10 mouse cellular contexts compared by ENCODE assay signal in the genomic region with DNA sequence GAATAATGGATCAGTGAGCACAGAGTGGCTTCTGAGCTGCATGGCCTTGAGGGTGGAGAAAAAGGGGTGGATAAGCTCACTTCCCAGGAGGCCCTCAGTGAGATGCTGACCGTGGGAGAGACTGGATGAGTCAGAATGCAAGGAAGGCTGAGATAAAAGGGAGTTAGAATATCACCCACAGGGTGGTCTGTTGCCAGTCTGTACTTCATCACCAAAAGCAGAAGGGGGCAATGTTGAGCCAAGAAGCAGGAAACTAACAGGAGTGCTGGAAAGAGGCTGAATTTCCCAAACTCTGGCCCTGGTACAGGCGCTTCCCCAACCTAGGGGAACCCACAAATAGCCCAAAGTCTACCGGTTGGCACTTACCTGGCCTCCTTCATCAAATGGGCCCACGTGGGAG. TPM values are rescaled to one million over a fixed set of nuclear protein-coding genes. Genes with fewer than 3 reads are reported as not detected.
A peak's percentile ranks its signal among the peaks of the same experiment; 100 is the strongest.
DNase-seq lines count a peak whose midpoint lies in the region; ATAC-seq and TF ChIP-seq lines count a peak whose summit lies in the region.
"Had no signal": no experiment of that assay in that cellular context is flagged by ENCODE, and none has a peak within 500 bp of the region (broad histone marks: within the 10 kb centered on the region; RNA-seq: fewer than 3 reads in every experiment).

No protein-coding gene starts in this region.

- no peak for TF ChIP-seq POLR2A in cortical plate, adult 2 months (IDR thresholded peaks at IDR 0.05; ENCODE audit: extremely low read depth, insufficient read depth, low read length)

- no peak overlapping the region for H3K27ac ChIP-seq in heart, postnatal 0 days (ENCODE audit: low read depth)
- no peak overlapping the region for H3K27ac ChIP-seq in heart, embryonic 12.5 days (ENCODE audit: poor library complexity, severe bottlenecking)
- no peak overlapping the region for H3K27ac ChIP-seq in cortical plate, adult 2 months (ENCODE audit: insufficient read depth, low read length)
- no peak overlapping the region for H3K27ac ChIP-seq in hindbrain, embryonic 11.5 days (ENCODE audit: low read depth, low read length)
- H3K27ac ChIP-seq in forebrain, embryonic 13.5 days, result no peak overlapping the region
- H3K27ac ChIP-seq: midbrain, embryonic 12.5 days had no signal

- H3K9ac ChIP-seq in heart, postnatal 0 days (replicated peaks; ENCODE audit: low read depth, low read length), result no peak overlapping the region
- no peak overlapping the region for H3K9ac ChIP-seq in heart, embryonic 12.5 days
- H3K9ac ChIP-seq in hindbrain, embryonic 11.5 days (ENCODE audit: low read depth, low read length), result no peak overlapping the region
- no peak overlapping the region for H3K9ac ChIP-seq in forebrain, embryonic 13.5 days
- H3K9ac ChIP-seq: midbrain, embryonic 12.5 days had no signal

- ATAC-seq in heart, postnatal 0 days (ENCODE audit: insufficient read depth, low read depth), result no peak
- ATAC-seq in heart, embryonic 12.5 days (ENCODE audit: insufficient number of reproducible peaks, low FRiP score), result no peak
- no peak for ATAC-seq in hindbrain, embryonic 11.5 days (ENCODE audit: low FRiP score)
- no peak for ATAC-seq in forebrain, embryonic 13.5 days

- H3K36me3 ChIP-seq in heart, postnatal 0 days (replicated peaks; ENCODE audit: control insufficient read depth, insufficient read depth, low read length), result peaks cover 21% of the 10 kb centered on the region
- H3K36me3 ChIP-seq in heart, embryonic 12.5 days, result peaks cover 34% of the 10 kb centered on the region
- H3K36me3 ChIP-seq in hindbrain, embryonic 11.5 days (ENCODE audit: control insufficient read depth, insufficient read depth, low read length), result no peaks in the 10 kb centered on the region
- peaks cover 14% of the 10 kb centered on the region; the same call in 1 of the 2 replicates for H3K36me3 ChIP-seq in forebrain, embryonic 13.5 days (ENCODE audit: poor library complexity, severe bottlenecking)

- H3K4me1 ChIP-seq in heart, postnatal 0 days (ENCODE audit: control insufficient read depth, insufficient read depth), result no peaks in the 10 kb centered on the region
- no peaks in the 10 kb centered on the region for H3K4me1 ChIP-seq in heart, embryonic 12.5 days (replicated peaks)
- no peaks in the 10 kb centered on the region for H3K4me1 ChIP-seq in cortical plate, adult 2 months (ENCODE audit: control insufficient read depth, insufficient read depth, low read length)
- no peaks in the 10 kb centered on the region for H3K4me1 ChIP-seq in hindbrain, embryonic 11.5 days (replicated peaks; ENCODE audit: control insufficient read depth, insufficient read depth, low read length)
- no peaks in the 10 kb centered on the region for H3K4me1 ChIP-seq in forebrain, embryonic 13.5 days
- H3K4me1 ChIP-seq: midbrain, embryonic 12.5 days had no signal

- H3K4me3 ChIP-seq in heart, postnatal 0 days (ENCODE audit: low read depth, low read length), result no peak overlapping the region
- no peak overlapping the region for H3K4me3 ChIP-seq in heart, embryonic 12.5 days
- H3K4me3 ChIP-seq in cortical plate, adult 2 months (ENCODE audit: insufficient read depth, low read length), result no peak overlapping the region
- no peak overlapping the region for H3K4me3 ChIP-seq in hindbrain, embryonic 11.5 days (ENCODE audit: low read depth, low read length)
- no peak overlapping the region for H3K4me3 ChIP-seq in forebrain, embryonic 13.5 days
- H3K4me3 ChIP-seq: erythroblast, embryonic 14.5 days; midbrain, embryonic 12.5 days had no signal

- H3K27me3 ChIP-seq in heart, postnatal 0 days (ENCODE audit: control insufficient read depth, insufficient read depth, low read length), result no peaks in the 10 kb centered on the region
- no peaks in the 10 kb centered on the region for H3K27me3 ChIP-seq in heart, embryonic 12.5 days (replicated peaks)
- no peaks in the 10 kb centered on the region for H3K27me3 ChIP-seq in hindbrain, embryonic 11.5 days (ENCODE audit: control insufficient read depth, insufficient read depth, low read length)
- no peaks in the 10 kb centered on the region for H3K27me3 ChIP-seq in forebrain, embryonic 13.5 days
- H3K27me3 ChIP-seq: midbrain, embryonic 12.5 days had no signal

- no peak for TF ChIP-seq EP300 in heart, postnatal 0 days (IDR thresholded peaks at IDR 0.05; ENCODE audit: low read depth)

- WGBS in heart, postnatal 0 days, result 73% methylated on average over 4 of the region's 4 CpGs
- WGBS in heart, embryonic 12.5 days, result 67% methylated on average over 4 of the region's 4 CpGs
- WGBS in hindbrain, embryonic 11.5 days, result 85% methylated on average over 4 of the region's 4 CpGs
- WGBS in forebrain, embryonic 13.5 days, result 81% methylated on average over 4 of the region's 4 CpGs

- peak; percentile 20; the same call in 1 of the 2 replicates for TF ChIP-seq CTCF in heart, postnatal 0 days (IDR thresholded peaks at IDR 0.05; ENCODE audit: low read depth)
- TF ChIP-seq CTCF in cortical plate, adult 2 months (IDR thresholded peaks at IDR 0.05; ENCODE audit: extremely low read depth, insufficient read depth, low read length), result peak; percentile 36; the same call in 1 of the 2 replicates

- no peak overlapping the region for H3K4me2 ChIP-seq in heart, postnatal 0 days (ENCODE audit: low read depth, low read length)
- H3K4me2 ChIP-seq in heart, embryonic 12.5 days, result no peak overlapping the region
- H3K4me2 ChIP-seq in hindbrain, embryonic 11.5 days (replicated peaks; ENCODE audit: low read depth, low read length), result no peak overlapping the region
- H3K4me2 ChIP-seq in forebrain, embryonic 13.5 days, result no peak overlapping the region
- H3K4me2 ChIP-seq: midbrain, embryonic 12.5 days had no signal

- H3K9me3 ChIP-seq in heart, postnatal 0 days (replicated peaks; ENCODE audit: control insufficient read depth, low read length), result no peaks in the 10 kb centered on the region
- H3K9me3 ChIP-seq in heart, embryonic 12.5 days (replicated peaks), result no peaks in the 10 kb centered on the region
- H3K9me3 ChIP-seq in hindbrain, embryonic 11.5 days (ENCODE audit: control insufficient read depth, low read length), result no peaks in the 10 kb centered on the region
- no peaks in the 10 kb centered on the region for H3K9me3 ChIP-seq in forebrain, embryonic 13.5 days (replicated peaks)
- H3K9me3 ChIP-seq: midbrain, embryonic 12.5 days had no signal

- peak; percentile 36 for DNase-seq in adrenal gland, postnatal 10 days
- no peak for DNase-seq in adrenal gland, postnatal 4 days (ENCODE audit: low spot score in 2 of 2)
- no peak for DNase-seq in heart, postnatal 0 days (ENCODE audit: low spot score)
- DNase-seq in A20 (ENCODE audit: low read depth, low spot score), result peak; percentile 18
- no peak for DNase-seq in hindbrain, embryonic 11.5 days (ENCODE audit: low spot score)

RNA-seq across cellular contexts. Expression of gene B3gntl1, which starts 42.5 kb away (rescaled TPM):
- total RNA-seq in adrenal gland, postnatal 10 days (2021), result 1 to 10 TPM; 6.1 to 9.9 TPM
- 10 to 100 TPM; 11.9 to 14.5 TPM for total RNA-seq in adrenal gland, postnatal 4 days (2021)
- total RNA-seq in heart, postnatal 0 days (2014; rRNA removed; ENCODE audit: low replicate concordance), result 1.6 and 4.3 TPM in 2 replicates
- 3.9 and 4.7 TPM in 2 replicates for polyA plus RNA-seq in heart, postnatal 0 days (2015; fragmentation: Nextera tagmentation; extraction: Ambion mirVana)
- polyA plus RNA-seq in heart, embryonic 12.5 days (2016; fragmentation: Nextera tagmentation; extraction: Ambion mirVana), result 5.9 and 7.7 TPM in 2 replicates
- polyA plus RNA-seq in cortical plate, adult 2 months (2012; rRNA removed), result 7.5 and 7.6 TPM in 2 replicates
- 4.1 and 5.6 TPM in 2 replicates for polyA plus RNA-seq in hindbrain, embryonic 11.5 days (2014; fragmentation: Nextera tagmentation; extraction: Ambion mirVana)
- 5.8 and 7.0 TPM in 2 replicates for polyA plus RNA-seq in forebrain, embryonic 13.5 days (2015; fragmentation: Nextera tagmentation; extraction: Ambion mirVana)
- polyA plus RNA-seq: erythroblast, embryonic 14.5 days had no signal

Comparison
In these comparisons a context has a peak if more than half of its experiments do, and no peak if none do; other contexts are left out.
1. DNase-seq: peak in adrenal gland, postnatal 10 days (single experiment) and A20 (single experiment); none in adrenal gland, postnatal 4 days (0 of 2), heart, postnatal 0 days (single experiment) and hindbrain, embryonic 11.5 days (single experiment).